Mouse (Mus musculus) myocyte (in vitro differentiated cells): Measurements from ENCODE around the gene Garem2.

Experiments used
- CEBPB ChIP-seq: IDR thresholded peaks from 2 replicates; pipeline ENCODE4 v1.6.1; 2011; ENCODE audit warnings: mild to moderate bottlenecking, moderate library complexity; ENCODE audit not compliant: poor library complexity, insufficient read depth, severe bottlenecking
- POLR2A ChIP-seq: IDR thresholded peaks from one replicate; pipeline ENCODE4 v1.6.1; 2011; ENCODE audit warnings: low read depth, mild to moderate bottlenecking, control low read depth, moderate library complexity; ENCODE audit not compliant: insufficient read length
- REST ChIP-seq: IDR thresholded peaks from one replicate; pipeline ENCODE4 v1.6.1; 2011; ENCODE audit warnings: mild to moderate bottlenecking, control low read depth, moderate library complexity; ENCODE audit not compliant: insufficient read depth, insufficient read length
- SRF ChIP-seq: IDR thresholded peaks from one replicate; pipeline ENCODE4 v1.6.1; 2011; ENCODE audit warnings: low read depth; ENCODE audit not compliant: control insufficient read depth, insufficient read length
- USF1 ChIP-seq: IDR thresholded peaks from one replicate; pipeline ENCODE4 v1.6.1; 2011; ENCODE audit warnings: low read depth, mild to moderate bottlenecking, control low read depth, moderate library complexity

DNA sequence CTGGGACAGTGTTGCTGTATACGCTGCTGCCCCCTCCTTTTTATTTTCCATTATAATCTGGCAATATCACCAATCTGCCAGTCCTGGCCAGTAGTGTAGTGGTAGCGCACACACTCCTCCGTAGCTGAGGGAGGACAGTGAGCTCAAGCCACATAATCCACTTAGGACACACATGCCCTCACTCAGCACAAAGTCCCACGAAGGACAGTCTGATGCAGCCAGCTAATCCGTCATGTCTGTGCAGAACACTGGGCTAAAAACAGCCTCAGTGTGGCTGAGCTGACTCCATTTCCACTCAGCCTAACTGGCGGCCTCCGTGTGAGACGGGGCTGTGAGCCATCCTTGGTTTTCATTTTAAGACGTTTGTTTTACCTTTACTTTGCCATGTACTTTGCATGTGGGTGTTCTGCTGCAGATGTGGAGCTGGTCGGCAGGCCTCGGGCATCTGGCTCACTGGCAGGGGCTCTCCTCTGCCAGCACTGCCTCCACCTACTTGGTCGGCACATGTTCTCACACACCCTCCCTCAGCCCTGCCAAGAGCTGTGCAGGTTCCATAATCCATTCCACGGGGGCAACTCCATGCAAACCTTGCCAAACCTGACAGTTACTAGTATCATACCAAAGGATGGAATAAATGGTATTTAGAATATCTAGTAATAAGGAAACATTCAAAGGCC, 23.1 kb downstream of the Garem2 start:
- TF ChIP-seq POLR2A = no peak
- no peak for TF ChIP-seq CEBPB
- no peak for TF ChIP-seq USF1
- TF ChIP-seq REST = no peak
- no peak for TF ChIP-seq SRF
